Mouse (Mus musculus) hindlimb bud, embryonic 11.5 days (tissue): ENCODE measurements around the gene Amn1.
A peak's percentile ranks its signal among the peaks of the same experiment; 100 is the strongest.
"Not testable (repeated sequence)": the region's sequence is repeated elsewhere in the genome, so short reads cannot be mapped to it uniquely, and the experiment has no call there.

ENCODE experiments used
- DNase-seq: peaks from one replicate; pipeline ENCODE4 v3.0.0-alpha.2; 2012; ENCODE audit warnings: low read depth, low spot score; ENCODE audit errors: extremely low spot score

The Amn1 gene

DNA sequence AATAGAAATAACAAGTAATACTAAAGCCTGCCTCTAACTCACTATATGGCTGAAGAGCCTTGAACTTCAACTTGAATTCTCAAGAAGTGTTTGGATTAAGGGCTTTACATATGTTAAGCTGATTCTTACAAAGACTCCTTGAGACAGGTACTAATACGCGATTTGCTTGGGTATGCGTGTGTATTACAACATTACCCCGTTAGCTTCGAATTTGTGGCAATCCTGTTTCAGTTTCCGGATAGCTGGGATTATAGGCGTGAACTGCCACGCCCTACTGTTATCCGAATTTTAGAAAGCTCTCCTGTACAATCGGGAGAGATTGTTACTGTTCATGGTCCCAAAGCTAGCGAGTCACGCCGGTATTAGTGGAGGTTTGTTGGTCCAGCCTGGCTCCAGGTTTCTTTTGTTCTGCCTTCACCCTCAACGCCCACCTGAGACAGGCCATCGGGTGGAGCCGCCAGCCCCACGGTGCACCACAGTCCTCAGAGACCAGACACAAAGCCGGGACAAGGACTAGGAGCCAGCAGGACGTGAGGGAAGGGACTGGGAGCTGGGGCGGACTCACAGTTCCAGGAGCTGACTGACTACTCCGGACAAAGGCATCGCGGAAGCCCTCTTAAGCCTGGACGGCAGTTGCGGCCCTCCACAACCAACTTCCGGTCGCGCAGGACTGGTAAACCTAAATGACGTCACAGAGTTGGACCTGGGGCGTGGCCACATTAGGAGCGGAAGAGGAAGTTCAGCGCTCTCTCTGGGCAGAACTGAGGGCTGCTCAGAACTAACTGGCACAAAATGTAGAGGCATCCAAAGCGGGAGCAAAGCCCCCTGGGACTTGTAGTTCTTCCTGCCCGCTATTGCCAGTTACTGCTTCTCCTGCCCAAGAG, at the start of gene Amn1:
TSS of gene Amn1 (minus strand) at position 672 of the 884 bp plus-strand sequence.
- DNase-seq = peak; percentile 95

DNA sequence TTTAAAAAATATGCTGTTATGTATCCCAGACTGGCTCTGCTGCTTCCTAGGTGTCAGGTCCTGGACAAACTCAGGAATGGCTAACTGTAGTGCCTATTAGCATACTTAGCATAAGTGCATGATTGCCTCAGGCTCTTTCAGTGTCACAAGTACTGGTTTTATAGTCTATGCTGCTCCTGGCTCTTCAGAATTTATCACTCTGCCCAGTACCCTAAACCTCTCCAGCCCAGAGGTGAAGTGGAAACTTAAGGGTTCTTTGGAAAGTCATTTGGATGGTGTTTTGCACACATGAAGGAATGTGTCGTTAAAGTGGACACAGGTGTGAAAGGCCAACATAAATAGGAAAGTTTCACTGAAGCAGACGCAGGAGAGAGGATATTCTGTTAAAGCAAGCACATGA, 48.3 kb upstream of the Amn1 start:
- DNase-seq = no peak

DNA sequence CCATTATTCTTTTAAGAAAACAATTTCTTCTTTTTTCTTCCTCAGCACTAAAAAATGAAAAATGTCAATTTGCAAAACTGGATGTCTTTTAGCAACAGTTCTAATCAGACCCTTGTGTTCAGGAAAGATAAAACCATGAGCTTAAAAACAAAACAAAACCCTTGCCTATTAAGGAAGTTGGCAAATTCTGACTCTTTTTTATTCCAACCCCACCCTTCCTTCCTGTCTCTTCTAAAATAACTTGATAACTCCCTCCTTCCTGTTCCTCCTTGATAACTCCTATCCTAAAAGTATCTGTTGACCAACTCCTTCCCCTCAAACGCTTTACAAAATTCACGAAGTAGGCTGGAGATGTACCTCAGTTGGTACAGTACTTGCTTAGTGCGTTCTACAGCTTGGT, 45.4 kb upstream of the Amn1 start:
- DNase-seq = no peak

DNA sequence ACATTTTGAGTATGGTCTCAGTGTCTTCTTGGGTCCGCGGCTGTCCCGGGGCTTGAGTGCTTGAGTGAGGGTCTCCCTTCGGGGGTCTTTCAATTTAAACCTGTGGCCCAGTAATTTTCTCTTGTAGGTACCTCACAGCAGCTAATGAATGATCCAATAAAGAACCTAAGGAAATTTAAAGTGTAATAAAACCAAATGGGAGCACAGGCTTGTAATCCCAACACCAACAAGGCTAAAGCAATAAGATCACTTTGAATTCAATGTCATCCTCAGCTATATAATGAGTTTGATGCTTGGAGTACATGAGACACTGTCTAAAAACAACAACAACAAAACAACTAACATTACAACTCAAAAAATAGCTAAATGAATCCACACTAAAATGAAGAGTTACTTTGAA, 36.2 kb upstream of the Amn1 start:
- no peak for DNase-seq

DNA sequence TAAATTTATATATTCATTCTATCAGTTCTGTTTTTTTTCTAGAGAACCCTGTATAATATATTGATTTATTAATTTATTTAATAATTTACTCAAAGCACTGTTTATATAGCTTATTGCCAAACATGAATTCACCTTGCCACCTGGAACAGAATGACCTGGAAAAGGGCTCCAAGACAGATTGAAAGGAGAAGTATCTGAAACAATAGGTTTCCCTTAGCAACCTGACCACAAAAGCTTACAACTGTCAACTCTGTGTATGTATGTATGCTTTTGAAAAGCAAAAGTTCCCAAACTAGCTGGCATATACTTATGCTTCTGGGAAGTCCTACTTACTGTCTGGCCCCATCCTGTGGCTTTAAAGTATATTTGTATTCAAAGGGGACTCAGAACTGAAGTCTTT, 32.8 kb upstream of the Amn1 start:
- no peak for DNase-seq

DNA sequence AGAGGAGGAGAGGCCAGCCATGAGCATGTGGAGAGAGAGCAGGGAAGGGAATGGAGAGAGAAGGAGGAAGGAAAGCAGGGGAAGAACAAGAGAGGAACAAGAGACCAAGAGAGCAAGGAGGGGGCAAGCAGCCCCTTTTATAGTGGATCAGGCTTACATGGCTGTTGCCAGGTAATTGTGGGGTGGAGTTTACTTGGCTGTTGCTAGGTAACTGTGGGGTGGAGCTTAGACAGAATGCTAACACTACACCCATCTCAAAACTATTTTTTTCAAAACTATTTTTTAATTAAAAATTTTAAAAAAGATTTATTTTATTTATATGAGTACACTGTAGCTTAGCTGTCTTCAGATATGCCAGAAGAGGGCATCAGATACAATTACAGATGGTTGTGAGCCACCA, 10.1 kb upstream of the Amn1 start:
- DNase-seq = no peak

DNA sequence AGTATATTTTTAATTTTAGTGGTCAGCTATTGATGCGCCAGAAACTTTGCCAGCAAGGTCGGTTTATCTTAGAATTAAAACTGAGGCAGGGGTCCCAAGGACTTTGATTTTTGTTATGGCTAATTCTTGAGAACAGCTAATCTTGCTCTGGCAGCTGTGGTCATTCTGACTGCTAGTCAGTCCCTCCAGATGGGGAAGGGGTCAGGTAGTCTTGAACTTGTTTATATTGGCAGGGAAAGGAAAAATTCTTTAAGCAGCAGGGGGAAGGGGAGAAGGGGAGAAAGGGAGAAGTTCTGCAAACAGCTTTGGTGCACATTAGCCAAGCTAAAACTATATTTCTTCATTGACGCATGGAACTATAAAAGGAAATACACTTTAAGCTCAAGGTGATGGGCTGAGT, 8.6 kb upstream of the Amn1 start:
- DNase-seq = no peak

DNA sequence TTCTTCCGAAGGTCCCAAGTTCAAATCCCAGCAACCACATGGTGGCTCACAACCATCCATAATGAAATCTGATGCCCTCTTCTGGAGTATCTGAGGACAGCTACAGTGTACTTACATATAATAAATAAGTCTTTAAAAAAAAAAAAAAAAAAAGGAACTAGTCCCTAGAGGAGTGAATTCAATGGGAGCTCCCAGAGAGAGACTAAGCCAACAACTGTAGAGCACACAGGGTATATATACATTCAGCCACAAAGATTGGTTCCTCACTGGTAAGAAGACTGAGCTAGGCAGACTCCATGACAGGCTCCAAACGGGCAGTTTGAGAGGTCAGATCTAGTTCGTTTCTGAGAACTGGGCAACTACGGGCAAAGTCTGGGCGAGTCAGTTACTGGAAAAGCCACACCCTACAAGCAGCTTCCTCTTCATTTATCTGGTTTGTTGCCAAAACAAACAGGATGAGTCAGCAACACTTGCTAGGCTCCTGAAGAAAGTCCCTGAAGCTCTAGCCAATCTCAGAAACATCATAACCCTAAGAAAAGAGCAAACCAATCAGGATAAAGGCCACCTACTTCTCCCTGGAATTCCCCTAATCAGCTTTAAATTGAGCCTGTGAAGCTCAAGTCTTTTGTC, 4.9 kb upstream of the Amn1 start:
- DNase-seq = no peak

DNA sequence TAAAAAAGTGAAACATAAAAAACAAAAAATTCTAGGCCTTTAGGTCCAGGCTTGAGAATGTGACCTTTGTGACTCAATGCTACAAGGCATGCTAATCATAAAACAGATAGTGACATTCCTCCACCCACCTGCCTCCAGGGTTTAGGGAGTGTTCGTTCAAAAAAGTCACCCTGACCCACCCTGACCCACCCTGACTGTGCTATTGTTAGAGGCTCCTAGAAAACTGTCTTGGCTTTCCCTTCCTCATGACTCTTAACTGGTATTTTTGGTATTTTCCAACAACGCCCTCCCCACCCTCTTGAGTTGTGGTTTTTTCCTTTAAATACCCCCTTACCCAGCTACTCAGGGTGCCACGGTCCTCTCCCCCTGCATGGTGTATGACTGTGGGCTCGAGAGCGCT, 3.4 kb upstream of the Amn1 start:
- not testable (repeated sequence) for DNase-seq

DNA sequence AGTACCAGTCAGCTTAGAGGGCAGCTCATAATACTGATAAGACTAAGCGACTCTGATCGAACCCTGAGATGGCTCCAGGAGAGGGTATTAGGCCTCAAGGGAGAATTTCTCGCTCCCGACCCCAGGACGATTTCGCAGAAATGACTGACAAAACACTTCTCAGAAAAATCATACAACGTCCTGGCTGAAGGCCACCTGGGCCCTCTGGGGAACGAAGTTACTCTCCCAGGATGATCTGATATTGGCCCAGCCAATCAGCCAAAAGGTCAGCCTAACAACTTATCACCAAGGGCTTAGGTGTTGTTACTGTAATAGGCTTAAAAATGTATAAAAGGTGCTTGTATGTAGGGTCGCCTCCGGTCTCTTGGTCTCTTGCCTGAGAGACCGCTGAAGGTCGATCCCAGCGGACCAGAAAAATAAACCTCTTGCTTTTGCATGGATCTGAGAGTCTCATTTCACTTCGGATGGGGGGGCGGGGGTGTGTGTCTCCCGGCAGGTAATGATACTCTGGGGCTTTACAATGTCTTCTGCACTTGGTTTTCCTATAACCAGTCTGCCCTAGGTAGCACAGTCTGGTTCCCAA, 919 bp upstream of the Amn1 start:
- DNase-seq = no peak

DNA sequence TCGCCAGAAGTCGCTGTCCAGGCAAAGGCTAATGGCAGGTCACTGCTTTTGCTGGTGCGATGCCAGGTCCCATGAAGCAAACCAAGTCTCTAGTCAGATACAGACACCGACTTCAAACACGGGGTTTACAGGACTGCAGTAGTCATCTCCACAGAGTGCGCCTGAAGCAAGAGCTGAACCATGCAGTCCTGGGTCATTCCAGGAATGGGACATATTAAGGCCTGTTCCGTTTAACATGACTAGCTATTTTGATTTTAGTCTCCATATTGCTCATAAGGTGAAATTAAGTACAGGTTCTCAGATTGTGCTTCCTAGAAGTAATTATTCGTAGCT, 379 bp upstream of the Amn1 start:
- peak; percentile 5 for DNase-seq

DNA sequence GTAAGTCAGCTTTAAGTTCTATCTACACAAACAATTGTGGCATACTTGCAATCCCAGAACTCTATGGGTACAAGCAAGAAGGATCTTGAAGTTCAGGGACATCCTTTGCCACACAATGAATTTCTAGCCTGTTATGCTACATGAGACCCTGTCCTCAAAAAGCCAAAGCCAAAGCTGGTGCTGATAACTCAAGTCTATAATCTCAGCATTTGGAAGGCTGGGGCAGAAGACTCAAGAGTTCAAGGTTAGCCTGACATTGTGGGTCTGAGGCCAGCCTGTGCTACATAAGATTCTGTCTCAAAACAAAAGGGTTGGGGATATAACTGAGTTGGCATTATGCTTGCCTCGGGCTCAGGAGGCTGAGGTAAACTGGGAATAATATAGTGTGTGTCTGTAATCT, 1.1 kb downstream of the Amn1 start:
- no peak for DNase-seq

DNA sequence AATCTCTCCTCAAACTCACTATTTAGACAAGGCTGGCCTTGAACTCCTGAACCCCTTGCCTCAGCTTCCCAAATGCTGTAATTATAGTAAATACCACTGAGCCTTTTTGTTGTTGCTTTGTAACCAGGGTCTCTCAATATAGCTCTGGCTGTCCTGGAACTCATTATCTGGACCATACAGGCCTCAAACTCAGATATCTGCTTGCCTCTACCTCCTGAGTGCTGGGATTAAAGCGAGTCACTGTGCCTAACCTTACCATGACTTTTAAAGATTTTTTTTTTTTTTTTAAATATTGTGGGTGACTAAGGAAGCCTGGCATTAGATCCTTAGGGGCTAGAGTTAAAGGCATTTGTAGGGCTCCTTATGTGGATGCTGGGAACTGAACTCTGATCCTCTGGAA, 4.5 kb downstream of the Amn1 start:
- no peak for DNase-seq

DNA sequence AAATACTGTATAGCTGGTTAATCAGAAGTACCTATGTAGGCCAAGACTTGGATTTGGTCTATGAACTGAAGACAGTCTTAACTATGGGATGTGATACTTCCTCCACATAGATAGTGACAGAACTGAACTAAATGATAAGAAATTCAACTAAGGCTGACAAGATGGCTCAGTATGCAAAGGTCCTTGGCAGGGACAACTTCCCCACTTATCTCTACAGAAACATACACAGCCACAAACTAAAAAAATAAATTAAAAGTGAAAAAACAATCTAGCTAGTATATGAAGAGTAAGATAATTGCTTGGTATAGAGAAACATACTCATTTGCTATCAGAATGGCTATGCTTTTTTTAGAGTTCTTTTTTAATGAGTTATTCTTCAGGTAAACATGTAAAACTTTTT, 9.4 kb downstream of the Amn1 start:
- no peak for DNase-seq

DNA sequence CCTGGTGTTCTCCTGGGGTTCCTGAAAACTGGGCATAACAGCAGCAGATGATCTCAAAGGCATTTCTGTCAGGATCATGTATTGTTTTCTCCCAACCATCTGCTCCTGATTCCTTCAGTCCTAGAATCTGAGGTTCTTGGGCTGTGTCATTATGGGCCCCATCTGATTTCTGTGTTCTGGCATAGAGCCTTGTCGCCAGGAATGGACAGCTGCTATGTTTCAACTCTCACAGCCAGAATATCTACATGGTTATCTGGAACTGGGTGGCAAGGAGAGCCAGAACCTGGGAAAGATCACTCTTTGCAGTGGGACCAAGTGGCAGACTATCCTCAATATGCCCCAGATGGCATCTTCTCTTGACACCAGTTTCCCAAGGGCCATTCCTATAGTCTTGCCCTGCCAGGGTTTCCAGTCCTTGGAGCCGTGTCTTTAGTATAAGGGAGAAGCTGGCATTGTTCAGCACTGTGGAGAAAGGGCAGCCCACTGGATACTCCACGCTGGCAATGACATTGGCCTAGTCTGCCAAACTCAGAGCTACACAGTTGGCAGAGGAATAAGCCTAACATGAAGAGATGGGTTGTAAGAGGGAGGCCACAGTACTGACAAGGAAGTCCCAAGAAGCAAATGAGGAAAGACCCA, 13.5 kb downstream of the Amn1 start:
- DNase-seq = no peak

DNA sequence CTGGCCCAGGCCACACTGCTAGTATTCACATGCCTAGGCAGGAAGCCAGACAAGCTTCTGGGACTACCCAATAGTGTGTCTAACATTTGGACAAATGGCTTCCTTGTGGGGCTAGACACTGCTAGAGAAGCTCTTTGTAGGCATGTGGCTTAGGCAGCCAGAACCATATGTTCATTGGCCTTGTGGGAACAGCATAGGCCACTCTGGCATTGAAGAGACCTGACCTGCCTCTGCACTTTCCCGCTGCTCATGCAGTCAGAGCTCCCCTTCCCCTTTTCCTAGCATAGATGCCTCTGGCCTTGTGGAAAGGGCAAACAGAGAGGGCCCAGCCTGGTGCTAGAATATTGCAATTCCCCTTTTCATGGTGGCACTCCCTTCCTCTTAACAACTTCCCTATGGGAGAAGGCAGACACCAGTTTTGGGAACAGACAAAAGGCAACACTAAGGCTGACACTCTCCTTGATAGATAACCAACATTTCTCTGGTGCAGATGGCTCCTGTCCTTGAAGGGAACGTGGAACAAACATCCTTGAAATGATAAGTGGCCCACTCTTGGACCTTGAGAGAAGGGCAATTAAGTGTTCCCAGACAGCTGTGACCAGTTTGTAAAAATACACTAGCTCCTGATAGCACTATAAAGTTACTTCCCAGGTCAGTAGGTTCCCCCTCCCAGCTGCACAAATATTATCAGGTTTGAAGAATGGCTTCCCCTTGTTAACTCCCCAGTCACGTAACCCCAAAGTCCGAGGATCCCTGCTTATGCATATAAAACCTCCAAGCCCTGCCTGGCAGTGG, 14.5 kb downstream of the Amn1 start:
- DNase-seq = no peak

DNA sequence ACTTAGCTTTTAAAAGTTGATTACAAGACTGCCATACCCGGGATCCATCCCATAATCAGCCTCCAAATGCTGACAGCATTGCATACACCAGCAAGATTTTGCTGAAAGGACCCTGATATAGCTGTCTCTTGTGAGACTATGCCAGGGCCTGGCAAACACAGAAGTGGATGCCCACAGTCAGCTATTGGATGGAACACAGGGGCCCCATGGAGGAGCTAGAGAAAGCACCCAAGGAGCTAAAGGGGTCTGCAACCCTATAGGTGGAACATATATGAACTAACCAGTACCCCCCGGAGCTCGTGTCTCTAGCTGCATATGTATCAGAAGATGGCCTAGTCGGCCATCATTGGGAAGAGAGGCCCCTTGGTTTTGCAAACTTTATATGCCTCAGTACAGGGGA, 18.5 kb downstream of the Amn1 start:
- not testable (repeated sequence) for DNase-seq

DNA sequence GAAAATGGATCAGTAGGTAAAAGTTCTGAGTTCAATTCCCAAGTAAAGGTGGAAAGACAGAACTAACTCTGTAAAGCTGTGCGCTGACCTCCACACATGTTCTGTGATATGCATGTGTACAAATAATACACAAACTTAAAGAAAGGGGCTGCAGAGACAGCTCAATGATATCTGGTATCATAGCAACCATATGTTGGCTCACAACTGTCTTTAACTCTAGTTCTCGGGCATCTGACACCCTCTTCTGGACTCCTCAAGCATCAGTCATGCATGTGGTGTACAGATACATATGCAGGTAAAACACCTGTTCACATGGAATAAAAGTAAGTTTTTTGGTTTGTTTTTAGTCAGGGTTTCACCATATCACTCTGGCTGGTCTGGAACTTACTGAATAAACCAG, 20.1 kb downstream of the Amn1 start:
- no peak for DNase-seq

DNA sequence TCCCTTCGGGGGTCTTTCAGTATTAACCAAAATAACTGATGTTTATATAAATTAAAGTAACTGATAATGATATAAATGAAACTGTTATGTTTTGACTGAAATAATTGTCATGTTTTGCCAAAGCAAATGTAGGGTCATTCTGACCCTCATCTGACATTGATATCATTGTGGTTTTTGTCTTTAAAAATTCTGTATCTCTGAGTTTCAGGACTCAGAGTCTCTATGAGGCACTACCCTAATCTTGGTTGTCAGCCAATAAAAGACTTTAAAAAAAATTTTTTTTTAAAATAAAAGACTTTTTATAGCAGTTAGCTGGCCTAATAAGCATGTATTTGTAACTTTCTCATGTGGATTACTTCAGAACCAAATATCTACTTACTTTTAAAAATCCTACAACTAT, 20.8 kb downstream of the Amn1 start:
- DNase-seq = no peak

DNA sequence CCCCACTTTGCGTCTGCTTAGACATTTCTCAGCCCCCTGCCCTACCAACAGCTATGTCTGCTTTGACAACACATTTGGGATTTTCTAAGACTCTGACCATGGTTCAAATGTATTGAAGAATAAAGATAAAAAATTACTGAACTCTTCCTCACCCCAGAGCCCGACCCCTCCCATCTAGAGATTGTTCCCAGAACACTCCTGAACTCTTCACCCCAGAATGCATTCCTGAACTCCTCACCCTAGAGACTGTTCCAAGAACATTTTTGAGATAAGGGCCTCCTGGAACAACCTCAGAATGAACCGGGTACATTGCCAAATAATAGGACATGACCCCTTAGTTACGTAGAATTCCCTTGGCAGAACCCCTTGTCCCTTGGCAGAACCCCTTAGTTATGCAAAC, 21.5 kb downstream of the Amn1 start:
- not testable (repeated sequence) for DNase-seq
